Mouse (Mus musculus): ENCODE data around the gene St6galnac3. TPM values are rescaled to one million over a fixed set of nuclear protein-coding genes. Genes with fewer than 3 reads are reported as not detected.
A peak's percentile ranks its signal among the peaks of the same experiment; 100 is the strongest.

St6galnac3 gene
- total RNA-seq, 2 experiments from 2014 or later: 25.9 to 27.4 TPM

DNA sequence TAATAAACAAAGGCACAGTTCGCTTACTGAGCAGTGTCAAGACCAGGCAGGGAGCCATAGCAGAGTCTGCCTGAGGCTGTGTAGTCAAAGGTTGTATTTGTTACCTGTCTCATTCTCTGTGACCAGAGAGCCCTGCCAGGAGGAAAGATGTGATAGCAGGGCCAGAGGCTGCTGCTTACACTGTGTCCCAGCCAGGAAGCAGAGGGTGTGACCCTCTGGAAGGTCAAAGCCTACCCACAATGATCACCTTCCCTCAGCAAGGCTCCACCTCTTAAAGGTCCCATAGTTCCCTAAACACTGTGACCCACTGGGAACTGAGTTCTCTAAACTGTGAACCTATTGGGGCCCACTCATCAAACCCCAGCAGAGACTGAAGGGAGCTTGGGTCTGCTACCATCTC is 368.9 kb downstream of the St6galnac3 start:
- no peak overlapping the region for H3K4me3 ChIP-seq
- TF ChIP-seq CTCF (conservative IDR thresholded peaks at IDR 0.05): no peak
- DNase-seq (ENCODE audit: low spot score in 2 of 2): no peak
- no peak overlapping the region for H3K27ac ChIP-seq

DNA sequence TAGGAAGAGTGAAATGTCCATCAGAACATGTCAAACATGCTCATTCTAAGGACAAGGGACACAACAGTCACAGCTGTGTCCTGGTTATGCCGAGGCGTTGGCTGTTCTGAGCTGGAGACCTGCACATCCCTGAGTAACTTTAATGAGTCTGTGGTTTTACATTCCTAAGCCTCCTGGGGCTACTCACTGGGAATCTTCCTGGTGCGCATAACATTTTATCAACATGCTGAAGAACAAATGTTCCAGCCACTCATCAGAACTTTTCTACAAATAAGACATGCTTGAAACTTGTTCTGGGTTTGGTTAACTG is 370.0 kb downstream of the St6galnac3 start:
- no peak for DNase-seq (ENCODE audit: low spot score in 2 of 2)
- Histone ChIP-seq H3K27ac (peak overlapping the region; percentile 62; the same call in 1 of the 2 replicates), H3K4me3 (no peak overlapping the region)
- TF ChIP-seq CTCF (conservative IDR thresholded peaks at IDR 0.05): no peak

DNA sequence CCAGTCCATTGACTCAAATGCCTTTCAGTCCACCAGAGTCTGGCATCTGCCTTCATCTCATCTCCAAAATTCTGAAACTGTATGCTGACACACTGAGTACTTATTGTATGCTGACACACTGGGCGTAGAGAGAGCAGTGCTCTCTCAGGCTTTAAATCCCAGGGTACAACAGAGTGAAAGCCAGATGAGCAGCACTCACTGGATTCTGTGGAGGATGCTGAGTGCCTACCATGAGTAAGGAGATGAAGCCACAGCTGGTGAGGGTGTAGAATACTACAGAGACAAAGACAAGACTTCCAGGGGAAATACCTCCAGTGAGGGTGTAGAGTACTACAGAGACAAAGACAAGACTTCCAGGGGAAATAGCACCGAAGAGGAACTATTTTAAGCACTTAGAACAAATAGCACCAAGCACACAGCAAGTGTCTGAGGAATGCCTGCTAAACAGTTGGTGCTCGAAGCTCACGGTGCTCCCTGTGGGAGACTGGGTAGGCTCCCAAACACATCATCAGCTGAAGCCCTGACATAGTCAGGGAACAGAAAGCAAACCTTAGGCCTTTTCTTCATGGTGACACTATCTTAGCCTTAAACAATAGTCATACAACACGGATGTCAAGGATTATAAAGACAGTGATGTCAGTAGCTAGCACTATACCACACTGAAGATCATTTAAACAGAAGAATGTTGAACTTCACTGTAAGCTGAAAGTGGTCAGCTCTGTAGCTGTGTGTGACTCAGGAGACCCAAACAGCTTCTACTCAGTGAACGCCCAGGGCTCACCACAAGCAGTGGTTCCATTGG is 370.6 kb downstream of the St6galnac3 start:
- no peak for DNase-seq (ENCODE audit: low spot score in 2 of 2)
- Histone ChIP-seq H3K4me3 (no peak overlapping the region), H3K27ac (peak overlapping the region; percentile 62; the same call in 1 of the 2 replicates)
- no peak for TF ChIP-seq CTCF (conservative IDR thresholded peaks at IDR 0.05)

DNA sequence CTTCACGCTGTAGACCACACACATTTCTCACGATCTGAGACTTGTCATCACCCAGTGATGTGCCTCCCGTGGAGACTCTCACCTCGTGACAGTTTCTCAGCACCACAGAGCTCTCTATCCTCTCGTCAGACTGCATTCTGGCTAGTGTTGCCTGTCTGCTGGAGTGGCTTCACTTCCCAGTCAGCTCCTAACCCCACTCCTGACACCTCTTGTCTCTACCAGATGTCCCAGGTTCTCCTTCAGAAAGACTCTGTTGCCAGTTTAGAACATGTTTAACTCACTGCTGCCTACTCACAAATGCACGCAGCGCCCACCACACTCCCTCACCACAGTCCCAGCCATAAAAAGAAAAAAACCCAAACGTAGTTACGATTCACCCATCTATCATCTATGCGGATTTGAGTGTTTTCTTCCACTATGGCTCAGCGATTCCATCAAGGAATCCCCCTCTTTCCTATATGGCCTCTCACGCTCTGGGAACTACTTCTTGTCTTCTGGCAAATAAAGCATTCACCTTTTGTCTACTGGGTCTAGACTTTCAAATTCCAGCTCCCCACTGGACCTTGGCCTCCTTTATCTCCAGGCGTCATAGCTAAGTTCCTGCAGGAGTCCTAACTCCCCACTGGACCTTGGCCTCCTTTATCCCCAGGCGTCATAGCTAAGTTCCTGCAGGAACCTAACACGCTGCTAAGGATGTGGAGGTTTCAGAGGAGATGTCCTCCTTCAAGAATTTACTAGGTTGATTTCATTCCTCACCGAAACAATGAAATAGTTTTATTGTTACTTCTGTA is 371.5 kb downstream of the St6galnac3 start:
- no peak overlapping the region for H3K4me3 ChIP-seq
- DNase-seq (ENCODE audit: low spot score in 2 of 2): no peak
- TF ChIP-seq CTCF (conservative IDR thresholded peaks at IDR 0.05): no peak

DNA sequence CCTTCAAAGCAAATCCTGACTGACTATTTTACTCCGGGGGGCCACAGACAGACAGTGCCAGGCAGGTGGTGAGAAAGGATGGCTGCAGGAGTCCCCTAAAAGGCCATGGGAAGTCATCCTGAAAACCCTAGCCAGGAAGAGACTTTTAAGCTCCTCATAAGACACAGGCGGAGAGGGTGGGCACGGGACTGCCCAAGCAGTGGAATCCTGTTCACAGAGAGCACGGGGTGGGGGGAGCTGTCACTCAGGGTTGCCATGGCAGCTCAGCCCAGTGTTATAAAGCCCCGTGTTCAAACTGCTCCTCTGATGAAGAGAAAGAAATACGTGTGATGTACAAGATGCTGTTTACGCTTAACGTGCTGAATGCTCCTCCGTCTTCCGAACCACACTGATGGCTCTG is 375.0 kb downstream of the St6galnac3 start:
- no peak overlapping the region for H3K4me3 ChIP-seq
- DNase-seq (ENCODE audit: low spot score in 2 of 2): no peak
- no peak for TF ChIP-seq CTCF (conservative IDR thresholded peaks at IDR 0.05)
- H3K27ac ChIP-seq: no peak overlapping the region

More for the DNA sequence above, 371.5 kb downstream of the St6galnac3 start:
- peak overlapping the region; percentile 62; the same call in 1 of the 2 replicates for H3K27ac ChIP-seq

DNA sequence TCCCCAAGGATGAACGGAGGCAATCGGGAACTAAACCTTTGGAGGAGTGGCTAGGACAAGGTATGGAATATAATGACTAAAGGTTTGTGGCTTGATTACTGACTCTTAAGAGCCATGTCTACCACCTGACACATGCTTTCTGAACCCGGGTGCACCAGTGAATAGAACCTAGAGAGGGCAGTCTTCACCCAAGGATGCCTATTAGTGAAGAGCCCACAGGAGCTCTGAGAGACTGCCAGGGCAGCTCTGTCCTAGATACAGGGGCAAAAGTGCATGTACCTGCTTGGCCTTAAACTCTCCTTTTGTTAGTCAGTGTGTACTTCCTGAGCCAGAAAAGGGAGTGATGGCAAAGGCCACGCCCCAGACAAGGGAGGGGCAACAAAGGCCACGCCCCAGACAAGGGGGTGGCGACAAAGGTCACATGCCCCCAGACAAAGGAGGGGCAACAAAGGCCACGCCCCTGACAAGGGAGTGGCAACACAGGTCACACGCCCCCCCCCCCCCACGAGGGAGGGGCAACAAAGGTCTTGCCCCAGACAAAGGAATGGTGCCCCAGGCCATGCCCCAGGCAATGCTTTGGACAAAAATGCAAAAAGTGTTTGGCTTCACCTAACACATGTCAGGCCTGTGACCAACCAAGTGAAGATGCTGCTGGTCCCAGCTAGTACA is 376.0 kb downstream of the St6galnac3 start:
- no peak overlapping the region for H3K27ac ChIP-seq
- peak; percentile 54 for TF ChIP-seq CTCF (conservative IDR thresholded peaks at IDR 0.05)

DNA sequence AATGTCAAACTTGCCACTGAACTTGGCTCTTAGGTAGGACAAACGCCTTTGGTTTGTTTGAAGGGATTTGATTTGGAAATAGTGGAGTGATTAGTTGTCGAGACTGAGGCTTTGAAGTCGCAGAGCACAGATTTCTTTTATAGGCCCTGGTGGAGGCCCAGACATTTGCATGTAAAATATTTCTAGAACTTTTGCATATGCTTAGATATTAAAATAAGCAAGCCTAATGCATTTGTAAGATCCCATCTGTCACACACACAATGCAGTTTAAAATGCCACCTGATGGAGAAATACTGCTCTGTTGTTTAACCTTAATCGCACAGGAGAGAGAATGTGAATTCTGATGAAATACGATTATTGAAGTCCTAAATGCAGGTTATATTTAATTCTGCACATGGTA is 380.0 kb downstream of the St6galnac3 start:
- peak overlapping the region; percentile 43; the same call in 1 of the 2 replicates for H3K27ac ChIP-seq
- H3K4me3 ChIP-seq: no peak overlapping the region
- TF ChIP-seq CTCF (conservative IDR thresholded peaks at IDR 0.05): peak; percentile 45
- DNase-seq (ENCODE audit: low spot score in 2 of 2): no peak

More for the DNA sequence above, 376.0 kb downstream of the St6galnac3 start:
- DNase-seq (ENCODE audit: low spot score in 2 of 2): no peak
- no peak overlapping the region for H3K4me3 ChIP-seq

DNA sequence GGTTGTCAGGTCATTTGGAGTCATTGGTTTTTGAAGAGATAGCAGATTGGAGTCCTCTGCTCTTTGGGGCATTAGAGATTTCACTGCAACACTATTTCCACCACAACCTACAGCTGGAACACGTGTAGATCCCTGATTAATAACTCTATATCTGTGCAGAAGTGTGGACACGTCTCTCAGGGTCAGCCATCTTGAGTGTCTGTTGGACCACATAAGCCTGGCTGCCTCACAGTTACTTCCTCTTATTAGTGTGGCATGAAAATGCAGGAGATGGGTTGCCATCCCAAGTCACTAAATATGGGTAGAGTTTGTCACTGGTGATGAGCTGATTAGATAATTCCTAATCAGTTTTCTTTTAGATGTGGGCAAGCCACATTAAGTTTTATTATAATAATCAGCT is 385.0 kb downstream of the St6galnac3 start:
- no peak overlapping the region for H3K27ac ChIP-seq
- no peak overlapping the region for H3K4me3 ChIP-seq
- TF ChIP-seq CTCF (conservative IDR thresholded peaks at IDR 0.05): no peak
- DNase-seq (ENCODE audit: low spot score in 2 of 2): no peak

DNA sequence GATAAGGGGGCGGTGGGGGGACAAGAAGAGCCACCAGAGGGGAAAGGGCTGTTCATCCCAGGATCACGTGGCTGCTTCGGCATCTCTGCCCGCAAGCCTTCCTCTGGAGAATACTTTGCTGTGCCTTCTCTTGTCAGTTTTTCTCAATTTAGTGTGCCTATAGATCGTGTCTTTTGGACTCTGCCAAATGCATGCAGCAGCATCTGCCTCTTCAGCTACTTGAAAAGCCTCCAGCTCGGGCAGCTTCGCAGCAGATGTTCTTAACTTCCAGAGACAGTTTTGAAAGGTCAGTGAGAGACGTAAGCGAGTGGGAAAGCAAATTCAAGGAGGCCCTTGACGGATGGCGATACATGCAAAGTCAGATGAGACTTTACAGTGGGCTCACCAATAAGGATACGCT is 385.9 kb downstream of the St6galnac3 start:
- peak overlapping the region; percentile 51 for H3K27ac ChIP-seq
- no peak for TF ChIP-seq CTCF (conservative IDR thresholded peaks at IDR 0.05)

DNA sequence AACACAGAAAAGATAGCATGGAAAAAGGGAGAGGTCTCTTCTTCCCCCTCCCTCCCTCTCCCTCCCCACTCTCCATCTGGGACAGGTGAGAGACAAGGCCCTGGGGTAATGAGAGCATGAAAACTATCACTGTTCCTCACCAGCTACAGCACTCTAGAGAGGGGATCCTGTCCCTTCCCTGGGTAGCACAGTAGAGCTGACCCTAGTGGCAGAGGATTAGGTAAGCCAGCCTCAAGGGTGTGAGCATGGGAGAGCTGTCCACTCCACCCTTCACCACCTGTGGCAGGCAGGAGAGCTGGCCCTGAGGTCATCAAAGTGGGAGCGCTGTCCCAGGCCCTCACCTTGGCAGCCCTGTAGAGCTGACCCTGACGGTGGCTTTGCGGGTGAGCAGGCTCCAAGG is 387.2 kb downstream of the St6galnac3 start:
- no peak overlapping the region for H3K4me3 ChIP-seq
- no peak for DNase-seq (ENCODE audit: low spot score in 2 of 2)
- peak overlapping the region; percentile 51; the same call in 1 of the 2 replicates for H3K27ac ChIP-seq
- TF ChIP-seq CTCF (conservative IDR thresholded peaks at IDR 0.05): no peak

More for the DNA sequence above, 385.9 kb downstream of the St6galnac3 start:
- H3K4me3 ChIP-seq: no peak overlapping the region
- peak in 1 of 2 experiments; percentile 23 for DNase-seq (ENCODE audit: low spot score in 2 of 2)

DNA sequence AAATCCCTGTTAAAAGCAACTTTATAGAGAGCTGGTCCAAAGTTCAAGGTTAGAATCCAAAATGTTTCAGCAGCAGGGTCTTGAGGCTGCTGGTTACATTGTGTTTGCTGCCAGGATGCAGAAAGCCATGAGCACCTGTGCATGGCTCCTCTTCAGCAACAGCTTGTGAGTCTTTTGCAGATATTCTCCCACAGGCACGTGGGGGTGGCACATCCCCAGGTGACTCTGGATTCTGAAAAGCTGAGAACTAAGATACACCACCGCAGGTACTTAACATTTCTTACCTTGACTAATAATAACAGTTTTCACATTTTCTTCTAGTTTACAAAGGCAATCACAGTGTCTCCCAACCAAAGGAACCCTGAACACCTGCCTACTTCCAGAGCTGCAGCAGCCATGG is 387.8 kb downstream of the St6galnac3 start:
- TF ChIP-seq CTCF (conservative IDR thresholded peaks at IDR 0.05): no peak
- DNase-seq (ENCODE audit: low spot score in 2 of 2): no peak

DNA sequence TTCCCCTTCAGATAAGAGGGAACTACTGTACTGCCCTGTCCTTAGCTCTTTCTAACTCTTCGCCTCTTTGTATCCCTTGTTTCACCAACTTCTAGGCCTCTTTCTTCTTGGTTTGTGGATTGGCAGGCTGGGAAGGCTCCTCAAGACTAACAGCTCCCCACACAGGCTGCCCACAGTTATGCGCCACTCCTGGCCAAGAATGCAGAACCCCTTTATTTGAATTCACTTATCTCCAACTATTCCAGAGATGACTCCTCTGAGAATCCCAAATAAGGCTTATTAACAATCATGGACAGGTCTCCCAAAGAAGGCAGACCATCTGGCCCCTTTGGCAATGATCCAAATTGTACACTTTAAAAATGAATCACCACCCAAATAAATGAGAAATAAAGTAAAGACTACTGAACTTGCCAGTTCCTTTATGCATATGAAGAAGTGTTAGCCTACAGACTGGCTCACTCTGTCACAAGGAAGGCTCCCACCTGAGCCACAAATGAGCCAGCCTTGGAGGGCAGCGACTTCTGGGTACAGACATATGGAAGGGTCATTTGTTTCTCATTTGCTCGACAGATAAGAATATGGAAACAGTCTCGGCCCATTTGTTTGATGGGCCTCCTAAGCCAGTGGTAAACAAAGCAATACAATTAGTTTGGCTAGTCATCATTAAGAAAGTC is 390.7 kb downstream of the St6galnac3 start:
- TF ChIP-seq CTCF (conservative IDR thresholded peaks at IDR 0.05): peak; percentile 51
- H3K27ac ChIP-seq: no peak overlapping the region
- H3K4me3 ChIP-seq: no peak overlapping the region
- no peak for DNase-seq (ENCODE audit: low spot score in 2 of 2)

More for the DNA sequence above, 387.8 kb downstream of the St6galnac3 start:
- Histone ChIP-seq H3K4me3 (no peak overlapping the region), H3K27ac (no peak overlapping the region)

Data from layer of hippocampus, adult 2 months (tissue).